Mouse (Mus musculus) cerebellum, adult 9-11 months (tissue): ENCODE measurements around the gene Rag1.
A peak's percentile ranks its signal among the peaks of the same experiment; 100 is the strongest.

Experiments used
- DNase-seq: peaks from one replicate; pipeline ENCODE4 v3.0.0; 2022

Gene Rag1

GRCm38 (mm10) chr2:101638979-101639839 lies 10.1 kb downstream of the Rag1 start:
- no peak for DNase-seq

GRCm38 (mm10) chr2:101628297-101629236 lies 20.7 kb downstream of the Rag1 start:
- peak; percentile 95 for DNase-seq

GRCm38 (mm10) chr2:101627227-101627626 lies 22.1 kb downstream of the Rag1 start:
- no peak for DNase-seq

- DNase-seq: no peak
Observed at GRCm38 (mm10) chr2:101624526-101624925, 24.8 kb downstream of the Rag1 start, which contains the start of gene Rag2. TSS of gene Rag2 (plus strand) at chr2:101624718.

GRCm38 (mm10) chr2:101624011-101624410 lies 25.3 kb downstream of the Rag1 start:
- DNase-seq: no peak

GRCm38 (mm10) chr2:101623042-101623441 lies 26.3 kb downstream of the Rag1 start:
- DNase-seq: no peak

GRCm38 (mm10) chr2:101621611-101622010 lies 27.7 kb downstream of the Rag1 start:
- DNase-seq: no peak

- no peak for DNase-seq
Observed at GRCm38 (mm10) chr2:101620899-101621298, 28.4 kb downstream of the Rag1 start.

- no peak for DNase-seq
Observed at GRCm38 (mm10) chr2:101618373-101618772, 30.9 kb downstream of the Rag1 start.

- no peak for DNase-seq
Observed at GRCm38 (mm10) chr2:101615464-101616305, 33.6 kb downstream of the Rag1 start.

- DNase-seq: no peak
Observed at GRCm38 (mm10) chr2:101610861-101611260, 38.4 kb downstream of the Rag1 start.

GRCm38 (mm10) chr2:101608232-101608894 lies 40.9 kb downstream of the Rag1 start:
- no peak for DNase-seq

GRCm38 (mm10) chr2:101603099-101603498 lies 46.2 kb downstream of the Rag1 start:
- no peak for DNase-seq

GRCm38 (mm10) chr2:101600703-101601102 lies 48.6 kb downstream of the Rag1 start:
- DNase-seq: peak; percentile 77

- peak; percentile 60 for DNase-seq
Observed at GRCm38 (mm10) chr2:101598190-101599181, 50.8 kb downstream of the Rag1 start.

GRCm38 (mm10) chr2:101597186-101597585 lies 52.1 kb downstream of the Rag1 start:
- no peak for DNase-seq

- DNase-seq: no peak
Observed at GRCm38 (mm10) chr2:101594681-101595080, 54.6 kb downstream of the Rag1 start.

- DNase-seq: no peak
Observed at GRCm38 (mm10) chr2:101592886-101593285, 56.4 kb downstream of the Rag1 start.

GRCm38 (mm10) chr2:101592023-101592841 lies 57.1 kb downstream of the Rag1 start:
- DNase-seq: peak; percentile 48

- no peak for DNase-seq
Observed at GRCm38 (mm10) chr2:101591356-101591755, 57.9 kb downstream of the Rag1 start.
